ENCODE assay signal across 13 mouse cellular contexts in genomic region chr3:133322552-133322951, GRCm38 (mm10). TPM values are rescaled to one million over a fixed set of nuclear protein-coding genes. Genes with fewer than 3 reads are reported as not detected.
DNase-seq lines count a peak whose midpoint lies in the region; ATAC-seq and TF ChIP-seq lines count a peak whose summit lies in the region.
"Had no signal": no experiment of that assay in that cellular context is flagged by ENCODE, and none has a peak within 500 bp of the region (broad histone marks: within the 10 kb centered on the region; RNA-seq: fewer than 3 reads in every experiment).

No protein-coding gene starts in this region.

- intact Hi-C loops in gastrocnemius, postnatal 14 days (cut with DNase I; ENCODE audit: low total_unique reads), result no loop called here

- TF ChIP-seq CTCF in kidney, adult 2 months (conservative IDR thresholded peaks at IDR 0.05; ENCODE audit: insufficient read depth, insufficient read length, low read depth, low read length), result peak; percentile 37
- TF ChIP-seq CTCF in E14TG2a.4 (conservative IDR thresholded peaks at IDR 0.05; ENCODE audit: low read length), result peak; percentile 95

- H3K9me3 ChIP-seq in kidney, embryonic 15.5 days (replicated peaks), result no peaks in the 10 kb centered on the region
- 0 out of 2 replicates have a peak, but pooled peaks cover 3% of the 10 kb centered on the region for H3K9me3 ChIP-seq in E14TG2a.4 (ENCODE audit: low read length)
- H3K9me3 ChIP-seq: embryonic facial prominence, embryonic 13.5 days; heart, embryonic 13.5 days; lung, embryonic 15.5 days; stomach, embryonic 15.5 days had no signal

- no peak overlapping the region for H3K9ac ChIP-seq in kidney, embryonic 15.5 days
- H3K9ac ChIP-seq: embryonic facial prominence, embryonic 13.5 days; heart, embryonic 13.5 days; lung, embryonic 15.5 days; stomach, embryonic 15.5 days had no signal

- no peaks in the 10 kb centered on the region for H3K27me3 ChIP-seq in kidney, adult 2 months (replicated peaks; ENCODE audit: control insufficient read depth, insufficient read depth, low read length)
- H3K27me3 ChIP-seq in kidney, embryonic 15.5 days, result no peaks in the 10 kb centered on the region
- no peaks in the 10 kb centered on the region for H3K27me3 ChIP-seq in E14TG2a.4 (ENCODE audit: insufficient read depth, low read length)
- H3K27me3 ChIP-seq: embryonic facial prominence, embryonic 13.5 days; heart, embryonic 13.5 days; lung, embryonic 15.5 days; stomach, embryonic 15.5 days had no signal

- no peak overlapping the region for H3K27ac ChIP-seq in kidney, adult 2 months (ENCODE audit: insufficient read depth, low read depth, low read length)
- no peak overlapping the region for H3K27ac ChIP-seq in kidney, embryonic 15.5 days
- H3K27ac ChIP-seq: embryonic facial prominence, embryonic 13.5 days; heart, embryonic 13.5 days; lung, embryonic 15.5 days; stomach, embryonic 15.5 days had no signal

- no peak for TF ChIP-seq POLR2A in kidney, adult 2 months (IDR thresholded peaks at IDR 0.05; ENCODE audit: low read depth, low read length)

- ATAC-seq in kidney, embryonic 15.5 days (replicated peaks; ENCODE audit: low FRiP score), result no peak

- DNase-seq in kidney, adult 2 months, result no peak
- peak; percentile 21 for DNase-seq in 3T3-L1 (ENCODE audit: low read depth, low spot score)
- peak; percentile 51 for DNase-seq in induced T-regulatory cell, adult 2 months (ENCODE audit: low read depth)
- no peak for DNase-seq in cerebellum, adult 18-20 months
- no peak for DNase-seq in adrenal gland, postnatal 10 days
- no peak for DNase-seq in gastrocnemius, postnatal 14 days
- DNase-seq: adrenal gland, postnatal 25 days had no signal

- H3K4me2 ChIP-seq in kidney, embryonic 15.5 days, result no peak overlapping the region
- H3K4me2 ChIP-seq: embryonic facial prominence, embryonic 13.5 days; heart, embryonic 13.5 days; lung, embryonic 15.5 days; stomach, embryonic 15.5 days had no signal

- H3K4me3 ChIP-seq in kidney, adult 2 months (ENCODE audit: insufficient read depth, low read depth, low read length), result no peak overlapping the region
- no peak overlapping the region for H3K4me3 ChIP-seq in kidney, embryonic 15.5 days (replicated peaks)
- no peak overlapping the region for H3K4me3 ChIP-seq in E14TG2a.4 (replicated peaks; ENCODE audit: low read length)
- H3K4me3 ChIP-seq: embryonic facial prominence, embryonic 13.5 days; heart, embryonic 13.5 days; lung, embryonic 15.5 days; stomach, embryonic 15.5 days had no signal

- 70% methylated on average over 4 of the region's 4 CpGs for whole genome bisulfite sequencing in kidney, adult 2 months
- WGBS in kidney, embryonic 15.5 days, result 72% methylated on average over 4 of the region's 4 CpGs

- H3K4me1 ChIP-seq in kidney, adult 2 months (ENCODE audit: control insufficient read depth, insufficient read depth, low read length), result no peaks in the 10 kb centered on the region
- H3K4me1 ChIP-seq in kidney, embryonic 15.5 days, result no peaks in the 10 kb centered on the region
- H3K4me1 ChIP-seq in E14TG2a.4 (replicated peaks; ENCODE audit: low read depth, low read length), result peaks cover 15% of the 10 kb centered on the region
- H3K4me1 ChIP-seq: embryonic facial prominence, embryonic 13.5 days; heart, embryonic 13.5 days; lung, embryonic 15.5 days; stomach, embryonic 15.5 days had no signal

- no peaks in the 10 kb centered on the region for H3K36me3 ChIP-seq in kidney, adult 2 months (ENCODE audit: control insufficient read depth, insufficient read depth, low read length)
- peaks cover 21% of the 10 kb centered on the region for H3K36me3 ChIP-seq in kidney, embryonic 15.5 days
- H3K36me3 ChIP-seq in E14TG2a.4 (ENCODE audit: insufficient read depth, low read length), result peaks cover 46% of the 10 kb centered on the region
- H3K36me3 ChIP-seq: lung, embryonic 15.5 days; stomach, embryonic 15.5 days had no signal

RNA-seq across cellular contexts. Expression of gene Ppa2, which starts 12.6 kb away (rescaled TPM):
- polyA plus RNA-seq in kidney, adult 2 months (2012; rRNA removed), result 200 and 241 TPM in 2 replicates
- polyA plus RNA-seq in kidney, embryonic 15.5 days (2015; fragmentation: Nextera tagmentation; extraction: Ambion mirVana), result 99.8 and 106 TPM in 2 replicates
- total RNA-seq in adrenal gland, postnatal 10 days (2021), result 10 to 100 TPM; 82.8 to 91.9 TPM
- total RNA-seq in gastrocnemius, postnatal 14 days (2021), result 10 to 100 TPM; 44.1 to 44.5 TPM

Comparison
In these comparisons a context has a peak if more than half of its experiments do, and no peak if none do; other contexts are left out.
1. DNase-seq: peak in 3T3-L1 (single experiment) and induced T-regulatory cell, adult 2 months (single experiment); none in kidney, adult 2 months (single experiment), cerebellum, adult 18-20 months (0 of 2), adrenal gland, postnatal 10 days (single experiment) and gastrocnemius, postnatal 14 days (single experiment).